Mouse (Mus musculus) neural tube, embryonic 15.5 days (tissue): ENCODE results near the gene Lsamp. TPM values are rescaled to one million over a fixed set of nuclear protein-coding genes. Genes with fewer than 3 reads are reported as not detected.

Source experiments
- ATAC-seq: fragments of 200-750 bp; cut with Nextera tagmentation; 2 replicates; pipeline ENCODE4 v1.8.0; 2017; ENCODE audit warnings: mild to moderate bottlenecking, moderate TSS enrichment, moderate library complexity; ENCODE audit not compliant: low FRiP score
- H3K27ac ChIP-seq: fragments of 300-500 bp; sonication (generic); replicated peaks from 2 replicates; pipeline ENCODE4 v1.5.1; 2015; ENCODE audit warnings: mild to moderate bottlenecking, inconsistent platforms
- H3K27me3 ChIP-seq: fragments of 300-500 bp; sonication (generic); replicated peaks from 2 replicates; pipeline ENCODE4 v1.6.1; 2015; ENCODE audit warnings: inconsistent platforms
- H3K36me3 ChIP-seq: fragments of 300-500 bp; sonication (generic); 2 replicates; pipeline ENCODE4 v1.6.1; 2015; ENCODE audit warnings: inconsistent platforms
- H3K4me1 ChIP-seq: fragments of 300-500 bp; sonication (generic); 2 replicates; pipeline ENCODE4 v1.6.1; 2015; ENCODE audit warnings: inconsistent platforms
- H3K4me2 ChIP-seq: fragments of 300-500 bp; sonication (generic); 2 replicates; pipeline ENCODE4 v1.6.1; 2015; ENCODE audit warnings: inconsistent platforms, mild to moderate bottlenecking, moderate library complexity
- H3K4me3 ChIP-seq: fragments of 300-500 bp; sonication (generic); replicated peaks from 2 replicates; pipeline ENCODE4 v1.5.1; 2015; ENCODE audit warnings: mild to moderate bottlenecking, inconsistent platforms
- H3K9ac ChIP-seq: fragments of 300-500 bp; sonication (generic); replicated peaks from 2 replicates; pipeline ENCODE4 v1.6.1; 2015; ENCODE audit warnings: mild to moderate bottlenecking, inconsistent platforms
- H3K9me3 ChIP-seq: fragments of 300-500 bp; sonication (generic); replicated peaks from 2 replicates; pipeline ENCODE4 v1.6.1; 2016; ENCODE audit warnings: inconsistent platforms
- WGBS: fragments of 180-500 bp; shearing (Covaris S2); methylation state at CpG from one replicate; pipeline ENCODE4 v1.1.7; 2015; ENCODE audit warnings: mixed read lengths; 5-methylcytosine and 5-hydroxymethylcytosine counted together
- polyA plus RNA-seq: library from polyadenylated mRNA; unstranded; fragments of >200 nt; fragmentation: Nextera tagmentation; extraction: Ambion mirVana; gene quantifications from 2 replicates; pipeline ENCODE4 v1.2.1, GENCODE M21; 2015

Lsamp gene
- polyA plus RNA-seq = 106 and 124 TPM in 2 replicates

- peak within 1 kb of the TSS; percentile 93 for H3K27ac ChIP-seq
- peak within 1 kb of the TSS; percentile 88 for H3K9ac ChIP-seq
- H3K9me3 ChIP-seq = no peaks in the 10 kb centered on the region
- H3K4me1 ChIP-seq = peaks cover 8% of the 10 kb centered on the region
- WGBS = 0% methylated on average over 24 of the region's 24 CpGs
- peak; percentile 95 for ATAC-seq
- no peaks in the 10 kb centered on the region for H3K27me3 ChIP-seq
- H3K36me3 ChIP-seq = no peaks in the 10 kb centered on the region
- H3K4me2 ChIP-seq = peak within 1 kb of the TSS; percentile 69
- peak within 1 kb of the TSS; percentile 76 for H3K4me3 ChIP-seq
Measured at GRCm38 (mm10) chr16:39984205-39984634, at the start of gene Lsamp. TSS of gene Lsamp (plus strand) at chr16:39984361.

GRCm38 (mm10) chr16:39957686-39958085 is 26.5 kb upstream of the Lsamp start:
- Histone ChIP-seq H3K4me1 (no peaks in the 10 kb centered on the region), H3K27ac (no peak overlapping the region), H3K9me3 (no peaks in the 10 kb centered on the region), H3K9ac (no peak overlapping the region), H3K4me2 (no peak overlapping the region), H3K36me3 (no peaks in the 10 kb centered on the region), H3K4me3 (no peak overlapping the region), H3K27me3 (no peaks in the 10 kb centered on the region)
- ATAC-seq = no peak
- 97% methylated on average over 2 of the region's 2 CpGs for WGBS

- H3K9ac ChIP-seq = no peak overlapping the region
- 95% methylated on average over 1 of the region's 1 CpGs for WGBS
- no peaks in the 10 kb centered on the region for H3K36me3 ChIP-seq
- H3K27ac ChIP-seq = no peak overlapping the region
- no peaks in the 10 kb centered on the region for H3K27me3 ChIP-seq
- no peak overlapping the region for H3K4me3 ChIP-seq
- no peaks in the 10 kb centered on the region for H3K4me1 ChIP-seq
- H3K4me2 ChIP-seq = no peak overlapping the region
- no peaks in the 10 kb centered on the region for H3K9me3 ChIP-seq
- no peak for ATAC-seq
Measured at GRCm38 (mm10) chr16:39972712-39973111, 11.4 kb upstream of the Lsamp start.

- H3K36me3 ChIP-seq = no peaks in the 10 kb centered on the region
- peak overlapping the region; percentile 88 for H3K9ac ChIP-seq
- no peaks in the 10 kb centered on the region for H3K27me3 ChIP-seq
- under 1% methylated on average over 28 of the region's 29 CpGs for WGBS
- peak; percentile 83 for ATAC-seq
- no peaks in the 10 kb centered on the region for H3K9me3 ChIP-seq
- H3K4me3 ChIP-seq = peak overlapping the region; percentile 76
- H3K27ac ChIP-seq = peak overlapping the region; percentile 93
- H3K4me2 ChIP-seq = peak overlapping the region; percentile 69
- H3K4me1 ChIP-seq = peaks cover 8% of the 10 kb centered on the region
Measured at GRCm38 (mm10) chr16:39984635-39985291, 602 bp downstream of the Lsamp start.

GRCm38 (mm10) chr16:39988466-39988865 is 4.3 kb downstream of the Lsamp start:
- no peak overlapping the region for H3K27ac ChIP-seq
- peak overlapping the region; percentile 29; the same call in 1 of the 2 replicates for H3K4me2 ChIP-seq
- H3K4me1 ChIP-seq = peaks cover 8% of the 10 kb centered on the region
- 66% methylated on average over 2 of the region's 2 CpGs for WGBS
- no peak for ATAC-seq
- no peaks in the 10 kb centered on the region for H3K27me3 ChIP-seq
- no peaks in the 10 kb centered on the region for H3K9me3 ChIP-seq
- H3K36me3 ChIP-seq = no peaks in the 10 kb centered on the region
- H3K4me3 ChIP-seq = no peak overlapping the region
- H3K9ac ChIP-seq = no peak overlapping the region

GRCm38 (mm10) chr16:39994821-39995220 is 10.7 kb downstream of the Lsamp start:
- ATAC-seq = no peak
- H3K9ac ChIP-seq = no peak overlapping the region
- 93% methylated on average over 5 of the region's 5 CpGs for WGBS

GRCm38 (mm10) chr16:40008800-40009199 is 24.6 kb downstream of the Lsamp start:
- H3K4me1 ChIP-seq = no peaks in the 10 kb centered on the region
- whole genome bisulfite sequencing = 43% methylated on average over 2 of the region's 2 CpGs
- H3K4me3 ChIP-seq = no peak overlapping the region
- no peak for ATAC-seq
- no peak overlapping the region for H3K4me2 ChIP-seq
- H3K27me3 ChIP-seq = no peaks in the 10 kb centered on the region
- H3K27ac ChIP-seq = no peak overlapping the region
- H3K36me3 ChIP-seq = no peaks in the 10 kb centered on the region
- no peak overlapping the region for H3K9ac ChIP-seq
- H3K9me3 ChIP-seq = no peaks in the 10 kb centered on the region

More at GRCm38 (mm10) chr16:39994821-39995220, 10.7 kb downstream of the Lsamp start:
- Histone ChIP-seq H3K4me1 (no peaks in the 10 kb centered on the region), H3K27ac (no peak overlapping the region), H3K27me3 (no peaks in the 10 kb centered on the region), H3K36me3 (no peaks in the 10 kb centered on the region), H3K4me3 (no peak overlapping the region), H3K9me3 (no peaks in the 10 kb centered on the region), H3K4me2 (no peak overlapping the region)

- no peak overlapping the region for H3K27ac ChIP-seq
- H3K4me3 ChIP-seq = no peak overlapping the region
- no peak for ATAC-seq
- H3K4me2 ChIP-seq = no peak overlapping the region
- no peak overlapping the region for H3K9ac ChIP-seq
- H3K4me1 ChIP-seq = no peaks in the 10 kb centered on the region
- H3K36me3 ChIP-seq = no peaks in the 10 kb centered on the region
- 62% methylated on average over 1 of the region's 1 CpGs for WGBS
- no peaks in the 10 kb centered on the region for H3K9me3 ChIP-seq
- H3K27me3 ChIP-seq = no peaks in the 10 kb centered on the region
Measured at GRCm38 (mm10) chr16:40011106-40011505, 26.9 kb downstream of the Lsamp start.

GRCm38 (mm10) chr16:40022611-40023010 is 38.5 kb downstream of the Lsamp start:
- no peak overlapping the region for H3K9ac ChIP-seq
- H3K4me1 ChIP-seq = no peaks in the 10 kb centered on the region
- ATAC-seq = no peak
- no peaks in the 10 kb centered on the region for H3K36me3 ChIP-seq
- H3K4me2 ChIP-seq = no peak overlapping the region
- no peaks in the 10 kb centered on the region for H3K9me3 ChIP-seq
- 86% methylated on average over 3 of the region's 3 CpGs for WGBS
- no peaks in the 10 kb centered on the region for H3K27me3 ChIP-seq
- no peak overlapping the region for H3K4me3 ChIP-seq
- no peak overlapping the region for H3K27ac ChIP-seq

- H3K4me2 ChIP-seq = no peak overlapping the region
- no peak overlapping the region for H3K27ac ChIP-seq
- H3K9me3 ChIP-seq = no peaks in the 10 kb centered on the region
- H3K4me1 ChIP-seq = no peaks in the 10 kb centered on the region
- H3K27me3 ChIP-seq = no peaks in the 10 kb centered on the region
- H3K36me3 ChIP-seq = no peaks in the 10 kb centered on the region
- 91% methylated on average over 1 of the region's 1 CpGs for WGBS
- no peak for ATAC-seq
- H3K9ac ChIP-seq = no peak overlapping the region
- no peak overlapping the region for H3K4me3 ChIP-seq
Measured at GRCm38 (mm10) chr16:40036719-40037118, 52.6 kb downstream of the Lsamp start.

- Histone ChIP-seq H3K4me3 (no peak overlapping the region), H3K9me3 (no peaks in the 10 kb centered on the region), H3K9ac (no peak overlapping the region), H3K36me3 (no peaks in the 10 kb centered on the region), H3K27ac (no peak overlapping the region), H3K4me2 (no peak overlapping the region), H3K27me3 (no peaks in the 10 kb centered on the region), H3K4me1 (no peaks in the 10 kb centered on the region)
- WGBS = 47% methylated on average over 2 of the region's 2 CpGs
- no peak for ATAC-seq
Measured at GRCm38 (mm10) chr16:40059546-40059945, 75.4 kb downstream of the Lsamp start.

GRCm38 (mm10) chr16:40059968-40060367 is 75.8 kb downstream of the Lsamp start:
- no peak overlapping the region for H3K27ac ChIP-seq
- no peak overlapping the region for H3K4me2 ChIP-seq
- WGBS = 98% methylated on average over 1 of the region's 1 CpGs
- no peaks in the 10 kb centered on the region for H3K9me3 ChIP-seq
- no peaks in the 10 kb centered on the region for H3K27me3 ChIP-seq
- H3K4me1 ChIP-seq = no peaks in the 10 kb centered on the region
- no peak overlapping the region for H3K9ac ChIP-seq
- H3K36me3 ChIP-seq = no peaks in the 10 kb centered on the region
- no peak for ATAC-seq
- no peak overlapping the region for H3K4me3 ChIP-seq
